Mouse (Mus musculus): ENCODE measurements at regions not wholly inside any gene's neighbourhood (a gene's known extent, or its start where the extent isn't known, plus 50 kb on each side); places are given as distances from the start of the nearest gene placed in this dataset.

- H3K9ac ChIP-seq (replicated peaks; ENCODE audit: low read depth): no peak overlapping the region
- H3K9me3 ChIP-seq (ENCODE audit: low read length): no peaks in the 10 kb centered on the region
- H3K4me1 ChIP-seq (ENCODE audit: insufficient read depth, low read depth, low read length): no peaks in the 10 kb centered on the region
- no peaks in the 10 kb centered on the region for H3K27me3 ChIP-seq (replicated peaks; ENCODE audit: insufficient read depth, low read length)
- H3K4me2 ChIP-seq (replicated peaks; ENCODE audit: low read depth, low read length): no peak overlapping the region
- ATAC-seq: no peak
- no peak overlapping the region for H3K27ac ChIP-seq (ENCODE audit: low read length)
- H3K36me3 ChIP-seq (ENCODE audit: insufficient read depth, low read length): no peaks in the 10 kb centered on the region
- no peak for DNase-seq (ENCODE audit: low spot score)
- no peak overlapping the region for H3K4me3 ChIP-seq (ENCODE audit: low read depth, low read length)
- TF ChIP-seq EP300 (IDR thresholded peaks at IDR 0.05) (no peak), CTCF (IDR thresholded peaks at IDR 0.05) (no peak)
Observed at GRCm38 (mm10) chr9:9548657-9549056, 309.8 kb upstream of the Arhgap42 start.

GRCm38 (mm10) chr9:9547570-9547969 lies 308.7 kb upstream of the Arhgap42 start:
- no peaks in the 10 kb centered on the region for H3K9me3 ChIP-seq (ENCODE audit: low read length)
- no peaks in the 10 kb centered on the region for H3K36me3 ChIP-seq (ENCODE audit: insufficient read depth, low read length)
- 55% methylated on average over 3 of the region's 3 CpGs for WGBS
- no peak overlapping the region for H3K4me3 ChIP-seq (ENCODE audit: low read depth, low read length)
- no peak overlapping the region for H3K4me2 ChIP-seq (replicated peaks; ENCODE audit: low read depth, low read length)
- DNase-seq (ENCODE audit: low spot score) (no peak), ATAC-seq (no peak)
- no peak for TF ChIP-seq EP300 (IDR thresholded peaks at IDR 0.05)
- no peak for TF ChIP-seq CTCF (IDR thresholded peaks at IDR 0.05)
- no peak overlapping the region for H3K27ac ChIP-seq (ENCODE audit: low read length)
- no peaks in the 10 kb centered on the region for H3K4me1 ChIP-seq (ENCODE audit: insufficient read depth, low read depth, low read length)
- H3K27me3 ChIP-seq (replicated peaks; ENCODE audit: insufficient read depth, low read length): no peaks in the 10 kb centered on the region
- H3K9ac ChIP-seq (replicated peaks; ENCODE audit: low read depth): no peak overlapping the region

- Histone ChIP-seq H3K27me3 (replicated peaks; ENCODE audit: insufficient read depth, low read length) (no peaks in the 10 kb centered on the region), H3K27ac (ENCODE audit: low read length) (no peak overlapping the region), H3K4me2 (replicated peaks; ENCODE audit: low read depth, low read length) (no peak overlapping the region), H3K36me3 (ENCODE audit: insufficient read depth, low read length) (no peaks in the 10 kb centered on the region), H3K9ac (replicated peaks; ENCODE audit: low read depth) (no peak overlapping the region), H3K4me3 (ENCODE audit: low read depth, low read length) (no peak overlapping the region), H3K9me3 (ENCODE audit: low read length) (no peaks in the 10 kb centered on the region), H3K4me1 (ENCODE audit: insufficient read depth, low read depth, low read length) (no peaks in the 10 kb centered on the region)
- no peak for DNase-seq (ENCODE audit: low spot score)
- TF ChIP-seq CTCF (IDR thresholded peaks at IDR 0.05): no peak
- WGBS: 76% methylated on average over 2 of the region's 2 CpGs
- ATAC-seq: no peak
Observed at GRCm38 (mm10) chr9:9547121-9547520, 308.2 kb upstream of the Arhgap42 start.

GRCm38 (mm10) chr9:9500345-9500744 lies 261.4 kb upstream of the Arhgap42 start:
- WGBS: 86% methylated on average over 2 of the region's 2 CpGs
- TF ChIP-seq EP300 (IDR thresholded peaks at IDR 0.05) (no peak), CTCF (IDR thresholded peaks at IDR 0.05) (no peak)
- H3K36me3 ChIP-seq (ENCODE audit: insufficient read depth, low read length): no peaks in the 10 kb centered on the region

GRCm38 (mm10) chr9:9493594-9494182 lies 254.8 kb upstream of the Arhgap42 start:
- Histone ChIP-seq H3K9ac (replicated peaks; ENCODE audit: low read depth) (no peak overlapping the region), H3K36me3 (ENCODE audit: insufficient read depth, low read length) (no peaks in the 10 kb centered on the region), H3K4me1 (ENCODE audit: insufficient read depth, low read depth, low read length) (no peaks in the 10 kb centered on the region), H3K27me3 (replicated peaks; ENCODE audit: insufficient read depth, low read length) (no peaks in the 10 kb centered on the region), H3K9me3 (ENCODE audit: low read length) (no peaks in the 10 kb centered on the region), H3K4me2 (replicated peaks; ENCODE audit: low read depth, low read length) (no peak overlapping the region), H3K27ac (ENCODE audit: low read length) (no peak overlapping the region), H3K4me3 (ENCODE audit: low read depth, low read length) (no peak overlapping the region)
- TF ChIP-seq EP300 (IDR thresholded peaks at IDR 0.05): no peak
- no peak for TF ChIP-seq CTCF (IDR thresholded peaks at IDR 0.05)
- 72% methylated on average over 3 of the region's 3 CpGs for WGBS
- no peak for DNase-seq (ENCODE audit: low spot score)
- no peak for ATAC-seq

More at GRCm38 (mm10) chr9:9500345-9500744, 261.4 kb upstream of the Arhgap42 start:
- no peak overlapping the region for H3K27ac ChIP-seq (ENCODE audit: low read length)
- H3K9me3 ChIP-seq (ENCODE audit: low read length): no peaks in the 10 kb centered on the region
- no peaks in the 10 kb centered on the region for H3K27me3 ChIP-seq (replicated peaks; ENCODE audit: insufficient read depth, low read length)
- H3K4me3 ChIP-seq (ENCODE audit: low read depth, low read length): no peak overlapping the region
- ATAC-seq (no peak), DNase-seq (ENCODE audit: low spot score) (no peak)
- no peaks in the 10 kb centered on the region for H3K4me1 ChIP-seq (ENCODE audit: insufficient read depth, low read depth, low read length)
- H3K4me2 ChIP-seq (replicated peaks; ENCODE audit: low read depth, low read length): no peak overlapping the region
- H3K9ac ChIP-seq (replicated peaks; ENCODE audit: low read depth): no peak overlapping the region

GRCm38 (mm10) chr9:9477145-9477544 lies 238.2 kb upstream of the Arhgap42 start:
- no peak overlapping the region for H3K27ac ChIP-seq (ENCODE audit: low read length)
- ATAC-seq (no peak), DNase-seq (ENCODE audit: low spot score) (no peak)
- no peak overlapping the region for H3K4me3 ChIP-seq (ENCODE audit: low read depth, low read length)
- TF ChIP-seq CTCF (IDR thresholded peaks at IDR 0.05) (no peak), EP300 (IDR thresholded peaks at IDR 0.05) (no peak)
- H3K4me2 ChIP-seq (replicated peaks; ENCODE audit: low read depth, low read length): no peak overlapping the region
- H3K27me3 ChIP-seq (replicated peaks; ENCODE audit: insufficient read depth, low read length): no peaks in the 10 kb centered on the region
- H3K4me1 ChIP-seq (ENCODE audit: insufficient read depth, low read depth, low read length): no peaks in the 10 kb centered on the region
- no peaks in the 10 kb centered on the region for H3K9me3 ChIP-seq (ENCODE audit: low read length)
- H3K9ac ChIP-seq (replicated peaks; ENCODE audit: low read depth): no peak overlapping the region
- no peaks in the 10 kb centered on the region for H3K36me3 ChIP-seq (ENCODE audit: insufficient read depth, low read length)

Data from lung, postnatal 0 days (tissue).